Mouse (Mus musculus): ENCODE results near the gene Pdcl2.

Gene Pdcl2

GRCm38 (mm10) chr5:76303745-76304451 lies 27.1 kb downstream of the Pdcl2 start:
- DNase-seq (ENCODE audit: low spot score in 2 of 2), result peak; percentile 55 to 60

DNA sequence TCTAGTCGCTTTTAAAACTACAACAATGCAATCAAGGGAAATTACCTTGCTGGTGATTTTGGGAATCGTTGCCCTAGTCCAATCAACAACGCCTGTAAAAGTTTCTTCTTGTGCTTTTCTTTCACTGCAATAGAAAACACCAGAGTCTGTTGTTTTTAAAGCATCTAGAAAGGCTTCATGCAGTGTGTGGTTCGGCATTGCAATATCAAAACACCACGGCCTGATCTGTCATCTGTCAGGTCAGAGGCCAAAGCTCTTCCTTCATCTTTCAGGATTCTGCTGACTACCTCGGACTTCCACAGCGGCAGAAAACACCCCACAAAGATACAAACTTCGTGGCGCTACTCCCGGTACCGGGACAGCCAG lies 27.6 kb downstream of the Pdcl2 start:
- DNase-seq (ENCODE audit: low spot score in 2 of 2), result no peak

DNA sequence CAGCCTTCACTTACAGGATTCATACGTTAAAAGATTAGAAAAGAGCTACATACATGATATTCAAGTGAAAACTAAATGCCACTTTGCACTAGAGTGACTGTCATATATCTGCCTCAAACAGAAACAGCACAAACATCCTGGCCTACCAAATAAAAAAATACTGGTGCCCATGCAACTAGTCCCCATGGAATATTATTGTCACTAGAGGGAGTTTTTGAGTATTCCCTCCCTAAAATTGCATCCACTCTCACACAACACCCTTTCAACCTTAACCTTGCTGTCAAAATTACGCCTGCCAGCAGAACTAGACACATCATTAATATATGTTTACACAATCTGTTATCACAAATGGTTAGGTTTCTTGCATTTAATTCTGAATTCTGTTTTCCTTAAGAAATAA lies 28.9 kb downstream of the Pdcl2 start:
- no peak for DNase-seq (ENCODE audit: low spot score in 2 of 2)

GRCm38 (mm10) chr5:76289234-76289691 lies 41.7 kb downstream of the Pdcl2 start:
- no peak for DNase-seq (ENCODE audit: low spot score in 2 of 2)

GRCm38 (mm10) chr5:76288256-76288655 lies 42.7 kb downstream of the Pdcl2 start:
- DNase-seq (ENCODE audit: low spot score in 2 of 2), result no peak

DNA sequence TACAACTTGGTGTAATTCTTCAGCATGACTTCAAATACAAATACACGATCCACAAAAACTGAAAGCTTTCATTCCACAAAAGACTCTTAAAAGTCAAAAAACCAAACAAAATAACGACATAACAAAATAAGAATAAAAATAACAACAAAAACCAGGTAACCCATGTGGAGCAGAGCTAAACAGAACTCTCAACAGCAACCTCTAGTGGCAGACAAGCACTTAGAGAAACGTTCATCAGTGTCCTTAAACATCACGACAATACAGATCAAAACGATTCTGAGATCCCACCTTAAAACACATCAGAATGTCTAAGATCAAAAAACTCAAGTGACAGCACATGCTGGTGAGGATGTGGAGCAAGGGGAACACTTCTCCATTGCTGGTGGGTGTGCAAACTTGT lies 43.9 kb downstream of the Pdcl2 start:
- no peak for DNase-seq (ENCODE audit: low spot score in 2 of 2)

DNA sequence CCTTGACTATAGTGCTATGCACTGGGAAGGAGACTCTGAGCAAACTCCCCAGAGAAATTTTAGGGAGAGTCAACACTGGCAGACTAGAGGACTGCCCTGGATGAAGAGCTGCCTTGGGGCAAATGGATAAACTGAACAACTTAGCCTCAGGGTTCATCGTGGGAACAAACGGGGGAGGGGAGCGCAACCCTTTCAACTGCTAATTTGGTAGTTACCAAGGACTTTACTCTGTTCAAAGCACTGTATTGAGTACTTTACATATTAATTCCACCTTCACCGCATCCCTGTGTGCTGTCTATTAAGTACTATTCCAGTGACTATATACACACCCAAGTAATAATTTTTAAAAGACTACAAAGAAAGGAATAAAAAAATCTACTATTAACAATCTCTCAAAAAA lies 45.3 kb downstream of the Pdcl2 start:
- no peak for DNase-seq (ENCODE audit: low spot score in 2 of 2)

- no peak for DNase-seq (ENCODE audit: low spot score in 2 of 2)
Measured at GRCm38 (mm10) chr5:76283890-76284289, 47.1 kb downstream of the Pdcl2 start.

DNA sequence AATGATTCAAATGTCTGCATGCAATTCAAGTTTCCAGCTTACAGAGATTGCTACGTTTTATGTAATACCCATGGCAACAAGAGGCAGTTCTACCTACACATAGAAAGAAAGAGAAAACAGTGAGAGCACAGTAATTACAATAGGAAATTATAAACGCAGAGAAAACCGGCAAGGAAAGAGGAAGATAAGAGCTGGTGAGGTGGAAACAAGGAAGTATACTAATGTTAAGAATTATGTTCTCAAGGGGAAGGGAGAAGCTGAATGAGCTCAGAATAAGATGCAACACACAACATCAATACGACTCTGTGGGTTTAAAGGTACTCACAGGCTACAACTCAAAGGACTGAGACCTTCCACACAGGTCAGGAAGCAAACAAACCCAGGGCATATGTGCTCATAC lies 56.0 kb downstream of the Pdcl2 start:
- DNase-seq (ENCODE audit: low spot score in 2 of 2), result no peak

All from spleen, postnatal 36 days (tissue).